Mouse (Mus musculus): ENCODE measurements at regions not wholly inside any gene's neighbourhood (a gene's known extent, or its start where the extent isn't known, plus 50 kb on each side); places are given as distances from the start of the nearest gene placed in this dataset.

DNA sequence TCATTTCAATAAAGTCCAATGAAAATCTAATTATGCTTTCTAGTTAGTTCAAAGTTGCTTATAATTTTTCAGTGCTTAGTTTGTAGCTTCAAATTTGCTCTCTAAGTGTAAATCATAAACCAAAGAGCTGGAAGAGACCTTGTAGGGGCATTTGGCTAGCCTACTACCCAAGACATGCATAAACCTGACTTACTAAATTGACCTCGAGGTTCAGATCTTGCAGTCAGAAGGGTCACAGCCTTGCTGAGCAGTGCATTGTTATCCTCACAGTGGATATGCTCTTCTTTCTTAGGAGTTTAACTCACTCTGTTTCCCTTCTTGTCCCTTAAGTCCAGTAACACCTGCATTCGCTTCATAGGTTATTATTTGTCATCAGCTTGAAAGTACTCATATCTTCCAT, 96.7 kb upstream of the Abcb5 start:
- no peak overlapping the region for H3K4me2 ChIP-seq (ENCODE audit: low read length)
- H3K27ac ChIP-seq (replicated peaks in 1 of 2; ENCODE audit: control insufficient read depth in 1 of 2, insufficient read depth in 1 of 2, low read depth in 2 of 2, low read length in 2 of 2): no peak overlapping the region
- 0 out of 4 replicates have a peak, but pooled peaks cover 0 to 3% of the 10 kb centered on the region in 2 experiments for H3K4me1 ChIP-seq (ENCODE audit: control insufficient read depth in 2 of 2, insufficient read depth in 2 of 2, low read length in 2 of 2)
- H3K36me3 ChIP-seq (ENCODE audit: control insufficient read depth, insufficient read depth, low read length): no peaks in the 10 kb centered on the region
- no peaks in the 10 kb centered on the region for H3K27me3 ChIP-seq (ENCODE audit: control insufficient read depth, insufficient read depth, low read length)
- no peak for ATAC-seq (ENCODE audit: insufficient number of reproducible peaks, insufficient read depth, low FRiP score, low read depth)
- 73% methylated on average over 2 of the region's 2 CpGs for WGBS
- H3K4me3 ChIP-seq (ENCODE audit: control insufficient read depth in 1 of 2, insufficient read depth in 1 of 2, low read depth in 1 of 2, low read length in 2 of 2): no peak overlapping the region
- no peaks in the 10 kb centered on the region for H3K9me3 ChIP-seq (ENCODE audit: control insufficient read depth, low read length)
- H3K9ac ChIP-seq (ENCODE audit: low read length): no peak overlapping the region

DNA sequence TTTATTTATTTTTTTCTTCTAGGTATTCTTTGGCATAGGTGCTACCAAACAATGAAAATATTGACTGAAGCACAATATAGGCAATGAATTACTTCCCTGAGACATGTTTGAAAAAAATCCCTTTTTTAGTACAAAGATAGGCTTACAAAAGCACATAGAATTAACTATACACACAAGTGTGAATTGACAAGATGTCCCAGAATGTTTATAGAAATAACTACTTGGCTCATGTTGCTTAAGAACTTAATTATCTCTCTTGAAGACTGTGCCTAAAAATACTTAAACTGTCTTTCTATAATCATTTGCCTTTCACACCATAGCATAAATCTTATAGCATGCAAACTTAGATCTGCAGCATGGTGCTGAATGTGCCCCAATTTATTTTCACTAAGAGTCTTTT, 96.3 kb upstream of the Abcb5 start:
- H3K27me3 ChIP-seq (ENCODE audit: control insufficient read depth, insufficient read depth, low read length): no peaks in the 10 kb centered on the region
- no peak overlapping the region for H3K9ac ChIP-seq (ENCODE audit: low read length)
- H3K4me1 ChIP-seq (ENCODE audit: control insufficient read depth in 2 of 2, insufficient read depth in 2 of 2, low read length in 2 of 2): no peaks in the 10 kb centered on the region
- no peak overlapping the region for H3K4me3 ChIP-seq (ENCODE audit: control insufficient read depth in 1 of 2, insufficient read depth in 1 of 2, low read depth in 1 of 2, low read length in 2 of 2)
- H3K4me2 ChIP-seq (ENCODE audit: low read length): no peak overlapping the region
- no peaks in the 10 kb centered on the region for H3K36me3 ChIP-seq (ENCODE audit: control insufficient read depth, insufficient read depth, low read length)
- no peak for ATAC-seq (ENCODE audit: insufficient number of reproducible peaks, insufficient read depth, low FRiP score, low read depth)
- H3K9me3 ChIP-seq (ENCODE audit: control insufficient read depth, low read length): no peaks in the 10 kb centered on the region
- no peak overlapping the region for H3K27ac ChIP-seq (replicated peaks in 1 of 2; ENCODE audit: control insufficient read depth in 1 of 2, insufficient read depth in 1 of 2, low read depth in 2 of 2, low read length in 2 of 2)

DNA sequence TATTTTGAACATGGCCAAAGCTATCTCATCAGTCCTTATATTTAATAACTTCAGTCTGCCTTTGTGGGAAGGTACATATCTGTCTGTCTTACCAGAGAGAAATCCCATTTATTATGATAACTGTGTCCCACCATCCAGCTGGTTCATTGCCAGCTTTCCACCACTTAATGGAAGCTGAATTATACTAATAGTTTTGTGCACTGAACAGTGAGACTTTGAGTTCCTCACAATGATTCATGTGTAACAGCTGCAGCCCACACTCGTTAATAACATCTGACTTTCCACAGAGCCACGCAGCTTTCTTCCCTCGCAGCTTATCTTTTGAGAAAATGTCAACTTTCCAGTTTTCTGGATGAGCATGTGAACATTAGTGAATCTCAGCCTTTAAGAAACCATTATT, 88.3 kb upstream of the Abcb5 start:
- Histone ChIP-seq H3K4me1 (ENCODE audit: control insufficient read depth in 2 of 2, insufficient read depth in 2 of 2, low read length in 2 of 2) (peaks cover 0 to 5% of the 10 kb centered on the region in 2 experiments; a peak in 2 of 4 replicates), H3K9me3 (ENCODE audit: control insufficient read depth, low read length) (no peaks in the 10 kb centered on the region), H3K36me3 (ENCODE audit: control insufficient read depth, insufficient read depth, low read length) (no peaks in the 10 kb centered on the region), H3K27ac (replicated peaks in 1 of 2; ENCODE audit: control insufficient read depth in 1 of 2, insufficient read depth in 1 of 2, low read depth in 2 of 2, low read length in 2 of 2) (no peak overlapping the region), H3K4me2 (ENCODE audit: low read length) (no peak overlapping the region), H3K9ac (ENCODE audit: low read length) (no peak overlapping the region), H3K4me3 (ENCODE audit: control insufficient read depth in 1 of 2, insufficient read depth in 1 of 2, low read depth in 1 of 2, low read length in 2 of 2) (no peak overlapping the region), H3K27me3 (ENCODE audit: control insufficient read depth, insufficient read depth, low read length) (no peaks in the 10 kb centered on the region)
- no peak for ATAC-seq (ENCODE audit: insufficient number of reproducible peaks, insufficient read depth, low FRiP score, low read depth)
- WGBS: 54% methylated on average over 3 of the region's 3 CpGs

DNA sequence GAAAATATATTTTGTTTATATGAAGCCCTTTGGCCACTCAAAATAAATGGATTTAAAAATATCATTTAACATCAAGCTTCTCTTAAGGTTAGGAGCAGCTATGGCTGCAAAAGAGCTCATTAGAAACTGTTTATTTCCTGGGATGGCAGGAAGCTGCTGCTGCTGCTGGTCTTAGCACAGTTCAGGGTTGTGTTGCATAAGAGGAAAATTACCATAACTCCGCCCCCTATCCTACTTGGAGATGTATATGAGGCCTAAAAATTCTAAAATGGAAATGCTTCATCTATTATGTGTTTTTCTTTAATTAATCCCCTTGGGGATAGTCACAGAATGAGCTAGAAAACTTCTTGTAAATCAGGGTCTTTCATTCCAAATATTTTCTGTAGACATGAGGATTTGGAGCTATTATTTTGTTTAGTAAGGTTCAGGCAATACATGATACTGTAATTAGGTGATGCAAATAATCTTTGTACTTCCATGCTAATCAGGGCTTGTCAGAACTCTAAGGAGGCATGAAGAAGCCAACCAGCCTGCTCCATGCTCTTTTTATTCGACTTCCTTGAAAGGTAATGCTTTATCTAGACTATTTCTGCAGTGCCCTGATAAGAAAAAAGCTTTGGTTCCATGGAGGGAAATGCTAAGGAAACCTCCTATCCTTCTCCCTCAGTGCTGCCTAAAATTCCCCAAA, 85.6 kb upstream of the Abcb5 start:
- Histone ChIP-seq H3K9me3 (ENCODE audit: control insufficient read depth, low read length) (no peaks in the 10 kb centered on the region), H3K4me3 (ENCODE audit: control insufficient read depth in 1 of 2, insufficient read depth in 1 of 2, low read depth in 1 of 2, low read length in 2 of 2) (no peak overlapping the region), H3K4me2 (ENCODE audit: low read length) (no peak overlapping the region), H3K27me3 (ENCODE audit: control insufficient read depth, insufficient read depth, low read length) (no peaks in the 10 kb centered on the region), H3K36me3 (ENCODE audit: control insufficient read depth, insufficient read depth, low read length) (no peaks in the 10 kb centered on the region), H3K27ac (replicated peaks in 1 of 2; ENCODE audit: control insufficient read depth in 1 of 2, insufficient read depth in 1 of 2, low read depth in 2 of 2, low read length in 2 of 2) (no peak overlapping the region), H3K4me1 (ENCODE audit: control insufficient read depth in 2 of 2, insufficient read depth in 2 of 2, low read length in 2 of 2) (peaks cover 0 to 5% of the 10 kb centered on the region in 2 experiments; a peak in 2 of 4 replicates), H3K9ac (ENCODE audit: low read length) (no peak overlapping the region)
- ATAC-seq (ENCODE audit: insufficient number of reproducible peaks, insufficient read depth, low FRiP score, low read depth): no peak
- 16% methylated on average over 2 of the region's 2 CpGs for WGBS

DNA sequence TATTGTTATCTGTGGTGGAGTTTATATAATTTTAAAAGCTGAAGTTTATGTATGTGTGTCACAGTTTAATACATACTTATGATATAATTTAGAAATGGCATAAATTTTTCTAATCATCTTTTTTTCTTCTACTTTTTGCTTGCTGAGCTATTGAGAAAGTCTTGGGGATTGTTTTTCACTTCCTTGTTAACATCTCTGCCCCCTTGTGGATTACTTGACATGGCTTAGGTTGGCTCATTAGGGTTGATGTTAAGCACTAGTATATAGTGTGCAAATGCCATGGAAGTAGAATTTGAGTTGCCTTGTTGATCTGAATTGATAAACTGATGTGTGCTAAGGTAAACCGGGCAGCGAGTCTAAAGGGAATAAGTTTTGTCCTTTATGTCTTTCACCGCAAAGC, 72.1 kb upstream of the Abcb5 start:
- Histone ChIP-seq H3K36me3 (ENCODE audit: control insufficient read depth, insufficient read depth, low read length) (no peaks in the 10 kb centered on the region), H3K4me2 (ENCODE audit: low read length) (no peak overlapping the region), H3K9ac (ENCODE audit: low read length) (no peak overlapping the region), H3K27me3 (ENCODE audit: control insufficient read depth, insufficient read depth, low read length) (no peaks in the 10 kb centered on the region), H3K9me3 (ENCODE audit: control insufficient read depth, low read length) (no peaks in the 10 kb centered on the region), H3K27ac (replicated peaks in 1 of 2; ENCODE audit: control insufficient read depth in 1 of 2, insufficient read depth in 1 of 2, low read depth in 2 of 2, low read length in 2 of 2) (no peak overlapping the region), H3K4me1 (ENCODE audit: control insufficient read depth in 2 of 2, insufficient read depth in 2 of 2, low read length in 2 of 2) (no peaks in the 10 kb centered on the region), H3K4me3 (ENCODE audit: control insufficient read depth in 1 of 2, insufficient read depth in 1 of 2, low read depth in 1 of 2, low read length in 2 of 2) (no peak overlapping the region)
- no peak for ATAC-seq (ENCODE audit: insufficient number of reproducible peaks, insufficient read depth, low FRiP score, low read depth)
- 93% methylated on average over 3 of the region's 3 CpGs for WGBS

DNA sequence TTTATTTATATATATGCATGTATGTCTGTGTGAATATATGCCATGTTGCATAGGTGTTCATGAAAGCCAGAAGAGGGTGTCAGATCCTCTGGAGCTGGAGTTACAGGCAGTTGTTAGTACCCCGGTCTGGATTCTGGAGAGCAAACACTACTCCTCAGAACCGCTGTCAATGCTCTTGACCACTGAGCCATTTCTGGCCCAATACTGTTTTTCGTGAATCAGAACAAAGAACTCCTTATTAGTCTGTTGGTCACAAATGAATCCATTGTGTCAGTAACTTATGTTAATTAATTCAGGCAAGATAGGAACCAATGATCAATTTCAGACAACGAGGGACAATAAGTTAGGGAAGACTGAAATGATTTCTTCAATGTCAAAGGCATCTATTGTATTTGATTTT, 68.6 kb upstream of the Abcb5 start:
- Histone ChIP-seq H3K9me3 (ENCODE audit: control insufficient read depth, low read length) (no peaks in the 10 kb centered on the region), H3K4me1 (ENCODE audit: control insufficient read depth in 2 of 2, insufficient read depth in 2 of 2, low read length in 2 of 2) (no peaks in the 10 kb centered on the region), H3K27ac (replicated peaks in 1 of 2; ENCODE audit: control insufficient read depth in 1 of 2, insufficient read depth in 1 of 2, low read depth in 2 of 2, low read length in 2 of 2) (no peak overlapping the region), H3K4me2 (ENCODE audit: low read length) (no peak overlapping the region), H3K4me3 (ENCODE audit: control insufficient read depth in 1 of 2, insufficient read depth in 1 of 2, low read depth in 1 of 2, low read length in 2 of 2) (no peak overlapping the region), H3K36me3 (ENCODE audit: control insufficient read depth, insufficient read depth, low read length) (no peaks in the 10 kb centered on the region), H3K9ac (ENCODE audit: low read length) (no peak overlapping the region), H3K27me3 (ENCODE audit: control insufficient read depth, insufficient read depth, low read length) (no peaks in the 10 kb centered on the region)
- WGBS: 84% methylated on average over 4 of the region's 4 CpGs
- no peak for ATAC-seq (ENCODE audit: insufficient number of reproducible peaks, insufficient read depth, low FRiP score, low read depth)

DNA sequence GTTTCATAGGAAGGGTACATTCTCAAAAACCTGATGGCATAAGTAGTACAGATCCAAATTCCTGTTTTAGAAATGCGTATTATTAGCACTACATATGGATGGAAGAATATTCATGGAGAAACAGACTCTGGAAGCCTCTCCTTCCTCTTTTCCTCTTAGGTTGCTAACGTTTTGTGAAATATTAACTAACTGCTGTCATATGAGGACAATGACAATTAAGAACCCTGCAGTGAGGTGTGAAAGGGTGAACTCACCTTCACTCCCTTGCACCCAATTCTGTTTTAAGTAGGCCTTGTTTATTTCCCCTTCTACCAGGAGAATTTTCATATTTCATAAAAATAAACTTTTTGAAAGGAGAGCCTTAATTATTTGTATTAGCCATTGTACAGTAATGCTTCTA, 62.5 kb upstream of the Abcb5 start:
- WGBS: 82% methylated on average over 2 of the region's 2 CpGs
- Histone ChIP-seq H3K4me2 (ENCODE audit: low read length) (no peak overlapping the region), H3K36me3 (ENCODE audit: control insufficient read depth, insufficient read depth, low read length) (no peaks in the 10 kb centered on the region), H3K4me3 (ENCODE audit: control insufficient read depth in 1 of 2, insufficient read depth in 1 of 2, low read depth in 1 of 2, low read length in 2 of 2) (no peak overlapping the region), H3K9ac (ENCODE audit: low read length) (no peak overlapping the region), H3K27ac (replicated peaks in 1 of 2; ENCODE audit: control insufficient read depth in 1 of 2, insufficient read depth in 1 of 2, low read depth in 2 of 2, low read length in 2 of 2) (no peak overlapping the region), H3K4me1 (ENCODE audit: control insufficient read depth in 2 of 2, insufficient read depth in 2 of 2, low read length in 2 of 2) (no peaks in the 10 kb centered on the region), H3K27me3 (ENCODE audit: control insufficient read depth, insufficient read depth, low read length) (no peaks in the 10 kb centered on the region), H3K9me3 (ENCODE audit: control insufficient read depth, low read length) (no peaks in the 10 kb centered on the region)
- ATAC-seq (ENCODE audit: insufficient number of reproducible peaks, insufficient read depth, low FRiP score, low read depth): no peak

DNA sequence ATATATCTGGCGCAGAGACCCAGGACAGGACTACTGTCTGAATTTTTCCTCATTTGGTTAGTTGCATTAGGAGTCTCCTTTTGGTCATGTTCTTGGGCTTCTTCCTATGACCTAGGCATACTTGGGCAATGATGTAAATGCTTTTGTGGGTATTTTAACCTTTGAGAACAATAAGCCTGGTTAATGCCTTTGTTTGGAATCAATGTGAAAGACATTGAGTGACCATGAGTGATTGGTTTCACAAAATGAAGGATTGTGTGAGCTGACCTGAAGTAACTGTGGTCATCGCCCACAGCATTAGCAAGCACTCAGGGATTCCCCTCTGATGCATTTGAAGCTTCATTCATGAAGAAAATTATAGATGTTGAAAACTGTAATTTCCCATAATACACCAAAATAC, 61.9 kb upstream of the Abcb5 start:
- 95% methylated on average over 2 of the region's 2 CpGs for WGBS
- H3K9ac ChIP-seq (ENCODE audit: low read length): no peak overlapping the region
- no peaks in the 10 kb centered on the region for H3K36me3 ChIP-seq (ENCODE audit: control insufficient read depth, insufficient read depth, low read length)
- no peak overlapping the region for H3K27ac ChIP-seq (replicated peaks in 1 of 2; ENCODE audit: control insufficient read depth in 1 of 2, insufficient read depth in 1 of 2, low read depth in 2 of 2, low read length in 2 of 2)
- no peak overlapping the region for H3K4me2 ChIP-seq (ENCODE audit: low read length)
- H3K4me3 ChIP-seq (ENCODE audit: control insufficient read depth in 1 of 2, insufficient read depth in 1 of 2, low read depth in 1 of 2, low read length in 2 of 2): no peak overlapping the region
- ATAC-seq (ENCODE audit: insufficient number of reproducible peaks, insufficient read depth, low FRiP score, low read depth): no peak
- H3K27me3 ChIP-seq (ENCODE audit: control insufficient read depth, insufficient read depth, low read length): no peaks in the 10 kb centered on the region
- no peaks in the 10 kb centered on the region for H3K4me1 ChIP-seq (ENCODE audit: control insufficient read depth in 2 of 2, insufficient read depth in 2 of 2, low read length in 2 of 2)
- H3K9me3 ChIP-seq (ENCODE audit: control insufficient read depth, low read length): no peaks in the 10 kb centered on the region
